In the genomic region with DNA sequence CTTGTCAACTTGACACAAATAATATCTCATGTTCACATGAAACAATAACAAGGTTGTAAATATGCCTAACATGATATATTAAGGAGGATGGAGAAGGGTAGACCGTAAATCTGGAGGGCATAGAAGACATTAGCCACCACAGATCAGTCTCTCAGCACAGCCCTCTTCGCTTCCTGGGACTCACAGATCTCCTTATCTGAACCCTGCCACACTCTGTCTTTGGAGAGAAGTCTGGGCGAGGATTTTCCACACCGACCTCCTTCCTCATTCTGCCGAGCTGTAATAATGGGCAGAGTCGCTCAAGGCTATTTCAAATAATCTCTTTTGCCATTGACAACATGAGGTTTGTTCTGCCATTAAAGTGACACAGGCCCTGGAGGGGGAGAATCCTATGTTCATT, we compare ENCODE assay signal across 16 mouse cellular contexts.
"Had no signal": no experiment of that assay in that cellular context is flagged by ENCODE, and none has a peak within 500 bp of the region (broad histone marks: within the 10 kb centered on the region; RNA-seq: fewer than 3 reads in every experiment).

No protein-coding gene starts in this region.

- H3K4me1 ChIP-seq: stomach, embryonic 15.5 days had no signal

- H3K36me3 ChIP-seq: neural tube, embryonic 13.5 days; neural tube, embryonic 15.5 days; stomach, embryonic 15.5 days had no signal

- DNase-seq: retina, postnatal 1 day; right cerebral cortex, adult 18-20 months; right cerebral cortex, postnatal 14 days; right cerebral cortex, postnatal 25 days; right cerebral cortex, postnatal 4 days; spleen, adult 18-20 months; thymus, adult 18-20 months; thymus, adult 2 months; thymus, postnatal 14 days; thymus, postnatal 25 days; thymus, postnatal 36 days; thymus, postnatal 4 days had no signal

- H3K27me3 ChIP-seq: neural tube, embryonic 13.5 days; neural tube, embryonic 15.5 days; stomach, embryonic 15.5 days had no signal

- H3K9ac ChIP-seq: neural tube, embryonic 13.5 days; neural tube, embryonic 15.5 days; stomach, embryonic 15.5 days had no signal

- H3K4me3 ChIP-seq: neural tube, embryonic 13.5 days; neural tube, embryonic 15.5 days; stomach, embryonic 15.5 days had no signal

- H3K9me3 ChIP-seq: neural tube, embryonic 13.5 days; neural tube, embryonic 15.5 days; stomach, embryonic 15.5 days had no signal

- H3K27ac ChIP-seq: neural tube, embryonic 13.5 days; neural tube, embryonic 15.5 days; stomach, embryonic 15.5 days; stomach, postnatal 0 days had no signal
